Mouse (Mus musculus): ENCODE measurements at regions not wholly inside any gene's neighbourhood (a gene's known extent, or its start where the extent isn't known, plus 50 kb on each side); places are given as distances from the start of the nearest gene placed in this dataset.

- peak; percentile 70 for DNase-seq (ENCODE audit: low read depth, low spot score)
Measured at GRCm38 (mm10) chr13:48078214-48078613, 182.8 kb upstream of the Id4 start.

GRCm38 (mm10) chr13:48083294-48083693 lies 177.7 kb upstream of the Id4 start:
- no peak for DNase-seq (ENCODE audit: low read depth, low spot score)

GRCm38 (mm10) chr13:48083807-48084206 lies 177.2 kb upstream of the Id4 start:
- DNase-seq (ENCODE audit: low read depth, low spot score): no peak

DNA sequence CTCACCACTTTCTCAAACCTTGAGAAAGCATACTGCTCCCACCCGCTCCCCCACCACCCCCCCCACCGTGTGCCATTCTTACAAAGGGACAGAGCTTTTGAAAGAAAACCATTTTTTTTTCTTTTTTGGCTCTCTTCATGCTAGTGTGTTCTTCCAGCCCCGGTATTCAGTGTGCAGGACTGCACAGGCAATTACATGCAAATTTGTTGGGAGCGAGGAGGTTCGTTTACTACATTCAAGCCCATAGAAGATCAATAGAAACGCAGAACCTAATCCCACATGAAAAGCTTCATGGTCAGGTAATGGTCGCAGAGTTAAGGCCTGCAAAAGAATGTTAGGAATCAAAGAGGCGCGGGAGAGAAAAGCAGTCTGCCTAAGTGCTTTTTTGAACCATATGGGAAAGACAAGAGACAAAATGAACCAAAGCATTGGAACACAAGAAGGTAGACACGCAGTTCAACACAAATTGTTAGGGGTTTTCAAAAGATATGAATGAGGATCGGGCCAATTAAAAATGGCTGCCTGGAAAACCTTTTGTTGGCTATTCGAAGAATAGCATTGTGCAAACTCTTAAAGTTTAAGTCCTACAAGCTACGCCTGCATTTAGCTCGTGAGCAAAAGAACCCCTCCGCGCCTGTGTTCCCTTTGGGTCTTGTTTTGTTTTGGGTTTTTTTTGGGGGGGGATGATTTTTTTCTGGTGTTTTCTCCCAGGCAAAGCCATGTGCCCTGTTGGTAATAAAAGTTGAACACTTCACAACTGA lies 166.6 kb upstream of the Id4 start:
- DNase-seq (ENCODE audit: low read depth, low spot score): no peak

DNA sequence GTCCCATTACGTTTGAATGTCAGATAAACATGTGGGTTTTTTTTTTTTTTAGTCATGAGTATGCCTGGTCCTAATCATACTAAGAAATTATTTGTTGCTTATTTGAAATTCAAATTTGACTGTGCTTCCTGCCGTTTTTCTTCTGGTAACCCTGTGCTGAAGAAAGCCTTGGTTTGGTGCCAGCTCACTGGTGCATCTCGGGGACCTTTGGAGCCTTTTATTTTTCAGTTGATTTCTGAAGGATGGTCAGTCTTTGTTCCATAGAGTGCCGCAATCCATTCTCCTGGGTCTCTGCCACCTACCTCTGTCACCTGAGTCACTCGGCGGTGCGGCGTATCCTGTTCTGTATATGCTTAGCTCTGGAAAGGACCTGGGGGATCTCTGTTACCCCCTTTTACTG lies 158.9 kb upstream of the Id4 start:
- no peak for DNase-seq (ENCODE audit: low read depth, low spot score)

DNA sequence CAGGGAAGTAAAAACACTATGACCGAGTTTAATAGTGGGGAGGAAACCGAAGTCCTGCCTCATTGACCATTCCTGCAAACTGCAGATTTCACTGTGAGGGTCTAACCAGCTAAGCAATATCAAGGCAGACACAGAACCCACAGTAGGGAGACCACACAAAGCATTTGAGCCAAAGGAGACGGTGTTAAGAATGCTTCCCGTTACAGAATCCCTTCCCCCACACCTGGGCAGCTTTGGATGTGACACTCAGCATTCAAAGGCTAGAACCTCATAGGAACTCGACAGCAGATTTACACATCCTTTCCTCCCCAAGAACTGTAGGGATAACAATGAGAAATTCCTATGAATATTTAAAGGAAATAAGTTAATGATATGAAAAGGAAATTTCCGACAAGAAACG lies 158.5 kb upstream of the Id4 start:
- no peak for DNase-seq (ENCODE audit: low read depth, low spot score)

- no peak for DNase-seq (ENCODE audit: low read depth, low spot score)
Measured at GRCm38 (mm10) chr13:48104766-48105165, 156.3 kb upstream of the Id4 start.

DNA sequence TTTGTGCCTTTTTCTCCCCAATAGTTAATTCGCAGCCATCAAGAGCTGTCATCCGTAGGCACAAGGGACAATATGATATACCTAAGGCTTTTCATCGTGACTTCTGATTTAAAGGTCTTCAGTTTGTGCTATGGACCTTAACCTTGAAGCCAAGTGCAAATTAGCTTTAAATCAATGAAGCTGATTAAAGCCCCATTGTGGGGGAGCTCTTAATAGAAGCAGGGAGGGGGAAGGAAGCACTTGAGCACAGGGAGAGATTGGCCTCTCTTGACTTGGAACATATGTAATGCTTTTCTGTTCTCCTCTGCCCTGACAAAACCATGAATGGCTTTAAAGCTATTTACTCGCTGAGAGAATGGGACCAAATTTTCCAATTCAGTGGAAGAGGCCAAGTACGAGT lies 154.1 kb upstream of the Id4 start:
- no peak for DNase-seq (ENCODE audit: low read depth, low spot score)

GRCm38 (mm10) chr13:48115890-48116289 lies 145.1 kb upstream of the Id4 start:
- DNase-seq (ENCODE audit: low read depth, low spot score): no peak

DNA sequence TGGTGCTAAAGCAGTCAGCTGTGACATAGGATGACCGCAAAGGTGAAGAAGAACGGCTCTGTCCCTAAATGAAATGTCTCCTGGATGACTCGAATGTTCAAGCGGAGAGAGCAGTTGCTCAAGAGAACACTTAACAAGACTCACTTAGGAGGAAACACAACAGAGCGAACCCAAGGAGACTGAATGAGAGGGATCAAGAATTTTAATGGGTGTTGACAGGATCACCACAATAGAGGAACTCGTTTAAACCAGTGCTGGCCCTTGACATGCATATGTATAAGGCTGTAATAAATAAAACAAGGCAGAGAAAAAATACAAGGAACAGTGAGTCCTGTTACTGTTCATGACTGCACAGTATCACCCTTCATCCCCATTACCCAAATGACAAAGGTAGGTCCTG lies 134.4 kb upstream of the Id4 start:
- DNase-seq (ENCODE audit: low read depth, low spot score): peak; percentile 41

DNA sequence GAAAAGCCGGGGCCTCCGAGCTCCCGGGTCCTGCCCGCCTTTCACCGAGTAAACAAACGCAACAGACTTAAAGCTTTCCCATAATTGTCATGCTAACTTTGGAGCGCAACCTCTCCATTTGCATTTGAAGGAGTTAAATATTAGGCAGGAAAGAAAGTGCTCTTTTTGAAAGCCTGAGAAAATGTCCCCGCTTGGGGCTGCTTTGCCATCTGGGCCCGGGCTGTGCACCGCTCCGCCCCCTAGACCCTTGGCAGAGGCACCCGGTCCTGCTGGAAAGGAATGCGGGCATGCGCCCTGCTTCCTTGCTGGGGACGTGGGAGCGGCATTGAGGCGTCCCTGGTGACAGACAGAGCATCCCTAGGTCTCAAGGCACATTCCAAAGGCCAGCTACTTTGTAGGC lies 130.3 kb upstream of the Id4 start:
- DNase-seq (ENCODE audit: low read depth, low spot score): peak; percentile 86

GRCm38 (mm10) chr13:48131681-48132080 lies 129.3 kb upstream of the Id4 start:
- peak; percentile 18 for DNase-seq (ENCODE audit: low read depth, low spot score)

GRCm38 (mm10) chr13:48145976-48146375 lies 115.1 kb upstream of the Id4 start:
- no peak for DNase-seq (ENCODE audit: low read depth, low spot score)

GRCm38 (mm10) chr13:48147061-48147460 lies 114.0 kb upstream of the Id4 start:
- DNase-seq (ENCODE audit: low read depth, low spot score): no peak

DNA sequence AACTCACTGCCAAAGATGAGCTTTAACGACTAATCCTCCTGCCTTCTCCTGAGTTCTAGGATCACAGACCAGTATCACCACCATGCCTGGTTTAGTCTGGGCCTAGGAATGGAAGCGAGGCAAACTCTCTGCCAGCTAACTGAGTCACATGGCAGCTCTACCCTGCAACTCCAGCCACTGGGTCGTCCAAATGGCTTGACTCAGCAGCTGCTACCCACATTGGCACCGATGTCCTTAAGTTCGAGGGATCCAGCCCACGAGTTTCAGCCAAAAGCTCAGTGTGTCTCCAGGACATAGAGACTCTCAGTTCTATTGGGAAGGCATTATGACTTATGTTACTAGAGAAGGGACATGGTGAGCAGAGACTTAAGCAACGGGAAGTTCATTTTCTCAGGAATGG lies 107.8 kb upstream of the Id4 start:
- no peak for DNase-seq (ENCODE audit: low read depth, low spot score)

DNA sequence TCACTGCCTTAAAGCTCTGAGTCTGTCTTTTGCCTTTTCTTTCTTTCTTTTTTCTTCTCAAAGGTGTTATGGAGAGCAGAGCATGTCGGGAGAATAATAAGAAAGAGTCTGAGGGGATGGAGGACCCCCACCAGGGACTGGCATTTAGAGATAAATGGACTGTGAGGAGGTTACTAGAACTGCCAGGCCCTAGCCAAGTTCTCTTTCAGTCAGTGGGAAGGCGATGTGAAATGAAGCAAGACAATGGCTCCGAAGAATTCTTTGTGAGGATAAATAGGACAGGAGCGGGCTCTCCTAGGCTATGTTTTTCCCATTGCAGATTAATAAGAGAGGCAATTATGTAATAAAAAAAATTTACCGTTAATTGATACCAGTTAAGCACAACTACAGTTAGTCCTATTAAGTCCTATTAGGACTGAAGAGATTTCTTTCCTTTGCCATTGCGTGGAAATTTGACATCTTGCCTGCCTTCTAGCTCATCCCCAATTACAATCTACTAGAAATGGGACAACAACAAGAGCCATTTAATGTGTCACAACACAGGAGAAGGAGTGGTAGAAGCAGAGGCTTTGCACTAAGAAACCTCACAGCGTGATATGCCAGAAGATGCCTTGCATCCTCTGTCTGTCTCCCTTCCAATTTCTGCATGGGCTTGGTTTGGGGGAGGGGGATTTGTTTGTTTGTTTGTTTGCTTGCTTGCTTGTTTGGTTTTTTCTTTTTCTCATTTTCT lies 107.2 kb upstream of the Id4 start:
- no peak for DNase-seq (ENCODE audit: low read depth, low spot score)

DNA sequence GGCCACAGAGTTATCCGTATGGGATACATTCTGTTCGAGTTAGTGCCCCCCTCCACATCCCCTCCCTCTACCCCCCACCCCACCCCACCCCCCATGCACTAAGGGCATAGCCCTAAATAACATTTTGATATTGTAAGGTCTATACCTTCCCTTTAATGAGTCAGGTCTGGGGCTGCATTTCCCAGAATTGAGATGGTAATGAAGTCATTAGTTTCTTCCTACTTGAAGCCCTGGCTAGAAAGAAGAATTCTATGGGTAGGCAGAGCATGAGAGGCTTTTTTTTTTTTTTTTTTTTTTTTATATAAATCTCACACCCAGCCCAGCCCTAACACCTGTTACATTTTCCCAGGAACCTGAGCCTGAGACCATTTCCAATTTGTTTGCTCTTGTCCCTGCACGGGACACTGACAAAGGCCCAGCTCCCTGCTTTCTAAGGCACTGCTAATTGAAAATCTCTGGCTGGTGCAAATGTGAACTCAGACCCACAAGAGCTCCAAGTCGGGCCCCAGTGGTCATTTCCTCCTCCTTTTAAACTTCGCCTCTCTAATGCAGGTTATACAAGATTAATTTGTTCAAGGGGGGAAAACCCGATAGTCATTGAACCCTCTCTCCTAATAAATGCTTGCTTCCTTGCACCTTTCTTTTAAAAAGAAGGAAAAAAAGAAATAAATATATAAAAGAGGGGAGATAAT lies 106.5 kb upstream of the Id4 start:
- no peak for DNase-seq (ENCODE audit: low read depth, low spot score)

DNA sequence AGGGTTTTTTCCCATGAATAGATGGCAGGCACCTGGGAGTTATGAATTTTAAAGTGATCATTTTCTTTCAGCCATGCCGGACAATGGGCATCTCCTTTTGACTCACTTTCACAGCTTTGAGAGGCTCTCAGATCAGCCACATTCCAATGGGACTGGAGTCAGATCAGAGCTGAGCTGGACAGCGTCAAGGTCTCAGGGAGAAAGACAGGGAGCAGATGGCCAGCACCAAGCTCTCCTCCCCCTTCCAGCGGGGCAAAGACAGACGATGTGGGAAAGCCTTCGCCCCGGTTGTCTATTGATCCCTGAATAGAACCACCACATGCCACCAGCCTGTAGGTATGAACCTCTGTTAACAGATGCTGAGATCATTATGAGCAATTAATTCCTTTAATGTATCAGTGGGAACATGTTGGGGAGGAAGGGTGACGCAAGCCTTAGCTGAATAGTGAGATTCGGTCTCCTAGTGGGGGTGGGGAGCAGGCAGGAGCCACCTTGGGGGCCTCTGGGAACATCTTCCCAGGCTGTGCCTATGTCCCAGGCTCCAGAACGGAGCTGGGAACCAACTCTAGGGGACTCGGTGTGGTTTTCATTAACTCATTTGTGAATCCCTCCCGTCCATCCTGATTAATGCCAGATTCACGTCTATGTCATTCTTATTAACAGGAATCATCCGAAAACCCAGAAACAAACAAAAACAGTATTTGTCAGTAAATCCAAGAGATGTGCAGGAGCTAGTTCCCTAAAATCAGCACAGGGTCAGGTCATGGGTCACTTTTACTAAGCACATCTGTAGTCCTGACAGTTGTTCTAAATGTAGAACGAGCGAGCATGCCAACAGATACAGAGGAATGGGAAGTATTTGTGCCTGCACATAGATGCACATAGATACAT lies 101.8 kb upstream of the Id4 start:
- DNase-seq (ENCODE audit: low read depth, low spot score): peak; percentile 71

- DNase-seq (ENCODE audit: low read depth, low spot score): no peak
Measured at GRCm38 (mm10) chr13:48160161-48160560, 100.9 kb upstream of the Id4 start.

- peak; percentile 58 for DNase-seq (ENCODE audit: low read depth, low spot score)
Measured at GRCm38 (mm10) chr13:48161339-48161738, 99.7 kb upstream of the Id4 start.

- DNase-seq (ENCODE audit: low read depth, low spot score): no peak
Measured at GRCm38 (mm10) chr13:48164586-48164985, 96.4 kb upstream of the Id4 start.

GRCm38 (mm10) chr13:48165838-48166237 lies 95.2 kb upstream of the Id4 start:
- DNase-seq (ENCODE audit: low read depth, low spot score): no peak

Measured in mesoderm, embryonic 11.5 days (tissue).